Mouse (Mus musculus): Measurements from ENCODE around the gene Rinl. TPM values are rescaled to one million over a fixed set of nuclear protein-coding genes. Genes with fewer than 3 reads are reported as not detected.

Gene Rinl
- polyA plus RNA-seq, 1 experiment, result 1.1 TPM

DNA sequence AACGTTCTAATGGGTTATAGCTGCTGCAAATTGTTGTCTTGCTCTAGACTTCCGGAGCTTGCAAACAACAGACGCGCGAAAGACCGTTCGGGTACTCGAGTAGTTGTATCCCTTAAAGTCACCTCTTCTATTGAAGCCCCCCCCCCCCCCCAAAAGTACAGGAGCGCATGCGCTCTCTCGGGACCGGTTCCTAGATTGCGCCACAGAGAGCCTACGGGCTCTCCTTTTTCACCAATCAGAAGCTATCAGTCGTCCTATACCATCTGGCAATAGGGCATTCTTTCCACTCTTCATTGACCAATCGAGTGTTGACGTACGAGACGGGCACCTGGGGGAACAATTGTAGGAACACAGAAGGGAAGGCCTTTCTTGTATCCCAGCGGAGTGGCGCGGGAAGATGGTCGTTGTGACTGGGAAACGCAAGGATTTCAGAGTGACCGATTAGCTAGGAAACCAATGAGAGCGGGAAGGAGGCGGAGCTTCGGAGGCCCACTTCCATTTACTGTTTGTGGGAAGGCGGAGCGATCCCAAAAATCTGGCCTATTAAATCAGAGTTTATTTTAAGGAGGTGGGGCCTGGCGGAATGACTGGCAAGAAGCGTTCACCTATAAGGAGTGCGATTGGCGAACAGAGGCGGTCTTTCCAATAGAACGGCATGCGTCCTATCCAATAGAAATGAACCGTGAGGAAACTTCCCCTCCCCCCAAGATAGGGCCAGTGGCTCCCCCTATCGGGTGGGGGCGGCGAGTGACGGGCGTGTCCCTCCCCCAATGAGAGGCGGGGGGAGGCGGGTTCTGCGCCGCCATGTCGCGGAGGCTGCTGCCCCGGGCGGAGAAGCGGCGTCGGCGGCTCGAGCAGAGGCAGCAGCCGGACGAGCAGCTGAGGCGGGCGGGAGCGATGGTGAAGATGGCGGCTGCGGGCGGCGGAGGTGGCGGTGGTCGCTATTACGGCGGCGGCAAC, 21.6 kb downstream of the Rinl start:
- DNase-seq (ENCODE audit: low read depth), result peak; percentile 100
- peak; percentile 40; the same call in 1 of the 2 replicates for TF ChIP-seq CTCF (IDR thresholded peaks at IDR 0.05; ENCODE audit: borderline replicate concordance, extremely low read depth, insufficient read depth, insufficient read length)
- peak; percentile 97 for TF ChIP-seq POLR2A (IDR thresholded peaks at IDR 0.05; ENCODE audit: borderline replicate concordance, extremely low read depth, insufficient read depth, insufficient read length, poor library complexity, severe bottlenecking)

DNA sequence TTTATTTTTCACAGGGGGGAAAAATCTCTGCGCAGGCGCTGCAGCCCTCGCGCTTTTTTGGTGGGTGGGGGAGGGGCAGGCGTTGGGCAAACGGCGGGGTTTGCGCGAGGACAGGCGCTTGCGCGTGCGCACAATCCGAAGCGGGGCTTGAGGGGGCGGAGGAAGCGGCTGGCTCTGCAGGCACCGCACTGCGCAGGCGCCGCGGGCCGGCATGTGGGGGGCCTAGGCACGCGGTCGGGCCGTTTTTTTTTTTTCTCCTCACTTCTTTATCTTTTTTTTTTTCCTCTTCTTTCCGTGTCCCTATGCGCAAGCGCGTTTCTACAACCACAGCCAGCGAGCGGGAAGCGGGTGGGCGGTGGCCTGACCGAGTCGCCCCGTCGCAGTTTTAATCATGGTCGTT, 22.5 kb downstream of the Rinl start:
- peak; percentile 99 for DNase-seq (ENCODE audit: low read depth)
- no peak for TF ChIP-seq POLR2A (IDR thresholded peaks at IDR 0.05; ENCODE audit: borderline replicate concordance, extremely low read depth, insufficient read depth, insufficient read length, poor library complexity, severe bottlenecking)
- TF ChIP-seq CTCF (IDR thresholded peaks at IDR 0.05; ENCODE audit: borderline replicate concordance, extremely low read depth, insufficient read depth, insufficient read length), result no peak

DNA sequence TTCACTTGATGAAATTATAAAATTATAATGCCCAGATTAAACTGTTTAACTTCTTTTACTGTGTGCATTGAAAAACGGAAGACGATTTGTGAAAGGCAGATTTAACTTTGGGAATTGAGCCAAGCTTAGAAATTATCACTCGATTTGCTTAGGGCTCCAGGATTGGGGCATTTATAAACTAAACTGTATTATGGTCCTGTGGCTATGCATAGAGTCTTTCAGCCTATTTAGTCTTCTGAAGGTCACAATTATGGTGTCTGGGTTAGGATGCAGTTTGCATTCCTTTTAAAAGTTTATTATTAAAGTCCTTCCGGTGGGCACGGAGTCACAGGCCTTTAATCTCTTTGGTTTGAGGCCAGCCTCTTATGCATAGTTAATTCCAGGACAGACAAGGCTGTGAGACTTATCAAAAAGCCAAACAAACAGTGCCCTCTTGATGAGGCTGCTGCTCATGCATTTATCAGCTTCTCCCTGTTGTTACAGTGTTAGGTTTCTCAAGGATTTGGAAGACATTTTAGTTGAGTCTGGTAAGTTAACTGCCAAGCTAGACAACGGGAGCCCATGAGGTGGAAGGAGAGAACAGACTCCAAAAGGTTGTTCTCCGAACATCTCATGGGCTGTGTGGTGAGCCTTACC, 23.0 kb downstream of the Rinl start:
- TF ChIP-seq CTCF (IDR thresholded peaks at IDR 0.05; ENCODE audit: borderline replicate concordance, extremely low read depth, insufficient read depth, insufficient read length) (no peak), POLR2A (IDR thresholded peaks at IDR 0.05; ENCODE audit: borderline replicate concordance, extremely low read depth, insufficient read depth, insufficient read length, poor library complexity, severe bottlenecking) (no peak)
- DNase-seq (ENCODE audit: low read depth), result no peak

DNA sequence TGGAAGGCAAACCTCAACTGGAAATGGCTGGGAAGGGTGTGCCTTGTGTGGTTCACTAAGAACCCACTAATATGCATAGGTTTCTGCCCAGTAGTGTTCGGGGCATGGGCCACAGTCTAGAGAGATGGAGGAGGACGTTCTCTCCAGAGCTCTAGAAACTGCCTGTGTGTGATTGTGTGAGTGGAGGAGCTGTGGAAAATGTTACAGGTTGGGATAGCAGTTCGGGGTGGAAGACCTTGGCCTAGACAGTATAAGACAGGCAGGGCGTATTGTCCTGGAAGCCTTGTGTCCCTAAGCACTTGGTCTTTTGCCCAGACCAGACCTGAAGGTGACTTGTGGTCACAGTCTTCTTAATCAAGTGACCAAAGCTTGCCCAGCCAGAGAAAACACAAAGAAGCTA, 23.7 kb downstream of the Rinl start:
- TF ChIP-seq CTCF (IDR thresholded peaks at IDR 0.05; ENCODE audit: borderline replicate concordance, extremely low read depth, insufficient read depth, insufficient read length), result no peak
- no peak for TF ChIP-seq POLR2A (IDR thresholded peaks at IDR 0.05; ENCODE audit: borderline replicate concordance, extremely low read depth, insufficient read depth, insufficient read length, poor library complexity, severe bottlenecking)
- no peak for DNase-seq (ENCODE audit: low read depth)

DNA sequence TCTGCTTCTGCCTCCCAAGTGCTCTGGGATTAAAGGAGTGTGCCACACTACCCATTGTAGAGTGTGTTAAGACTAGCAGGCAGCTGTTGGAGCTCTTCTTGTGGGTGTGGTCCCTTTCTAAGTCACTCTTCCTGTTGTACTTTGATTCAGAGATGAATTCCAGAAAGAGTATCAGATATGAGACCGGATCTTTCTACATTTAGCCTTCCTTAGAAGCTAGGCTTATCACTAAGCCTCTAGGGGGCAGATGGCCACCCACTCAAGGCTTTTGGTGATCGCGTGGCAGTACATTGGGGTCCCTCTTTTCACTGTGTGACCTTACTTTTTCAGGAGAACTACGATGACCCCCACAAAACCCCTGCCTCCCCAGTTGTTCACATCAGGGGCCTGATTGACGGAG, 24.2 kb downstream of the Rinl start:
- no peak for DNase-seq (ENCODE audit: low read depth)
- TF ChIP-seq POLR2A (IDR thresholded peaks at IDR 0.05; ENCODE audit: borderline replicate concordance, extremely low read depth, insufficient read depth, insufficient read length, poor library complexity, severe bottlenecking) (no peak), CTCF (IDR thresholded peaks at IDR 0.05; ENCODE audit: borderline replicate concordance, extremely low read depth, insufficient read depth, insufficient read length) (no peak)

DNA sequence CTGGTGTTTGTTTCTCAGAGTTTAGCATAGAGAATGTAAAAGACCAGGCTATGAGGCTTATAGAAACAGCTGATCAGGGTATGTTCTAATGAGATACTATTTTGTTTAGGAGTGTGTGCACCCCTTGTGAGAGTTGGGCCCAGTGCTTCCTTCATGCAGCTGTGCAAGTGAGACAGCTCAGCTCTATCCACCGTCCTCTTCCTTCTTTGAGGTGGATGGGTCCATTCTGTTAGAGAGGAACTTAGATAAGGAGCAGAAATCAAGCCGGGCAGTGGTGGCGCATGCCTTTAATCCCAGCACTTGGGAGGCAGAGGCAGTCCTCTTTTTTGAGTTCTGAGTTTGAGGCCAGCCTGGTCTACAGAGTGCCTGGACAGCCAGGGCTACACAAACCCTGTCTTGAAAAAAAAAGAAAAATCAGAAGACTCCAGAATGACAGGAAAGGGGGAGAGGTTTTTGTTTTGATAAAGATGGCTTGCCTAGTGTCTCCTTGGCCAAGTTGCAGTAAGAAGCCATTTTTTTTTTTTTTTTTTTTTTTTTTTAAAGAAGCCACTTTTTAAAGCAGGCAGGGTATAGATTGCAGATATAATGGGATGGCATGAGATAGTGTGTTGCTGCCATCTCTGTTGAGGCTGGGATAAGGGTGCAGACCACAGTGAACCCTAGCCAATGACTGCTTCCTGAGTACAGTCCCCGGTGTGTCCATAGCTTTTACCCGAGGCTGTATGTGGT, 25.7 kb downstream of the Rinl start:
- no peak for DNase-seq (ENCODE audit: low read depth)
- TF ChIP-seq CTCF (IDR thresholded peaks at IDR 0.05; ENCODE audit: borderline replicate concordance, extremely low read depth, insufficient read depth, insufficient read length) (no peak), POLR2A (IDR thresholded peaks at IDR 0.05; ENCODE audit: borderline replicate concordance, extremely low read depth, insufficient read depth, insufficient read length, poor library complexity, severe bottlenecking) (no peak)

DNA sequence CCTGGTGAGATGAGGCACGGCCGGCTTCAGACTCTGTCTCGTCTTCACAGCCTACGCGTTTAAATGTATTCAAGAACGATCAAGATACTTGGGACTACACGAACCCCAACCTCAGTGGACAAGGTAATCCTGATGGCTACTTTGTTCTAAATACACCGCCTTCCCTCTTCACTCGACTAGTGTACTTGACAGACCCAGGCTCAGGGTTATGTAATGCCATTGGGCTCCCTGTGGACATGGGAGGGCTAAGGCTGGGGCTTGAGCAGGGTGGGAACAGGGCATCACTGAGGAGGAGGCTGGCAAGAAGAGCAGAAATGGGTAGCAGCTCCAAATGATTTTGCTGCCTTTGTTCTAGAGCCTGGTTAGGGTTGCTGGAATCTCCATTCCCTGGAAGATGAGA, 26.5 kb downstream of the Rinl start:
- DNase-seq (ENCODE audit: low read depth), result no peak
- TF ChIP-seq CTCF (IDR thresholded peaks at IDR 0.05; ENCODE audit: borderline replicate concordance, extremely low read depth, insufficient read depth, insufficient read length) (no peak), POLR2A (IDR thresholded peaks at IDR 0.05; ENCODE audit: borderline replicate concordance, extremely low read depth, insufficient read depth, insufficient read length, poor library complexity, severe bottlenecking) (no peak)

DNA sequence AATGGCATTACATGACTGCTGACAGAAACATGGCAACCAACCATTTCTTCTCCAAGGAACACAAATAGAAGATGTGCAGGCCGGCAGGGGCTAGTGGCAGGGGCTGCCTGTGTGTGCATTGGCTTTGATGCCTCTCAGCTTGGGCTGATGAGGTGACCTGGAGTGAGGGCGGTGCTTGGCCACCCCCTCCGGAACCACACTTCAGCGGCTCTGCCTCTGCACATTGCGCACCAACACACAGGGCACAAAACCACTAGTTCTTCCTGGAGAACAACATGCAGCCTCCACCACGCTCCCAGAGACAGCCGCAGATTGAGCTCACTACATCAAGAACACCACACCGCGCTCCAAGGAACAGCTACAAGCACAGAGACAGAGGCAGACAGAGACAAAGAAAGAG, 27.4 kb downstream of the Rinl start:
- no peak for DNase-seq (ENCODE audit: low read depth)
- no peak for TF ChIP-seq CTCF (IDR thresholded peaks at IDR 0.05; ENCODE audit: borderline replicate concordance, extremely low read depth, insufficient read depth, insufficient read length)
- TF ChIP-seq POLR2A (IDR thresholded peaks at IDR 0.05; ENCODE audit: borderline replicate concordance, extremely low read depth, insufficient read depth, insufficient read length, poor library complexity, severe bottlenecking), result no peak

DNA sequence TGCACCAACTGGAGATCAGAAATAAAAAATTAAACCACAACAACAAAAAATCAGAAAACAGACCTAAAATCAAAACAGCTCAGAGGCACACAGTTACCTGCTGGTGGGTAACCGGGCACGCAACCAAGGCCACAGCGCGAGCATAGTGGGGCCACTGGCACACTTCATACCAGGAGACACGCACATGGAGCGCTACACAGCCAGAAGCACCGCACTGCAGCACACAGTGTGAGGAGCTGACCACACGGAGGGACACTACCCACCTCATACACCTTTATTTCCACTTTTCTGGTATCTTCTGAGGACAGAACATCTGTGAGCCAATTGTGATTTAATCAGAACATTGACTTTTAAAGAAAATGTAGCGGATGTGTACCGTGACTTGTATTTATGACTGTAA, 28.2 kb downstream of the Rinl start:
- no peak for TF ChIP-seq CTCF (IDR thresholded peaks at IDR 0.05; ENCODE audit: borderline replicate concordance, extremely low read depth, insufficient read depth, insufficient read length)
- TF ChIP-seq POLR2A (IDR thresholded peaks at IDR 0.05; ENCODE audit: borderline replicate concordance, extremely low read depth, insufficient read depth, insufficient read length, poor library complexity, severe bottlenecking), result no peak
- no peak for DNase-seq (ENCODE audit: low read depth)

DNA sequence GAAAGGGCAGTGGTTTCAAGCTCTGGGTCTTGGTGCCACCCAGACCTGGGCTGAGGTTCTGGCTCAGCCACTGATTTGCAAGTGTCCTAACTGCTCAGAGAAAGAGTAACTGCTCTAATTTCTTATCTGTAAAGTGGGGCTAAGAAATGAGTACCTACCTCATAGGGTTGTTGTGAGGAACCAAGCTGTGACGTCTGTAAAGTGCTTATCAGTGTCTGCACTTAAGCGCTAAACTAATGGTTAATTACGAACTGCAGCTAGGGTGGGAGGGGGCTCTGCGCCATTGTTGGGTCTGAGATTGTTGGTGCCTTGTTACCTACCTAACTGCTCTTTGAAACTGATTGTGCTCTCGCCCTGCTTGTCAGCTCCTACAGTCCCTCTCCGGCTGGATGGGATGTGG, 28.8 kb downstream of the Rinl start:
- DNase-seq (ENCODE audit: low read depth), result no peak
- no peak for TF ChIP-seq POLR2A (IDR thresholded peaks at IDR 0.05; ENCODE audit: borderline replicate concordance, extremely low read depth, insufficient read depth, insufficient read length, poor library complexity, severe bottlenecking)
- no peak for TF ChIP-seq CTCF (IDR thresholded peaks at IDR 0.05; ENCODE audit: borderline replicate concordance, extremely low read depth, insufficient read depth, insufficient read length)

DNA sequence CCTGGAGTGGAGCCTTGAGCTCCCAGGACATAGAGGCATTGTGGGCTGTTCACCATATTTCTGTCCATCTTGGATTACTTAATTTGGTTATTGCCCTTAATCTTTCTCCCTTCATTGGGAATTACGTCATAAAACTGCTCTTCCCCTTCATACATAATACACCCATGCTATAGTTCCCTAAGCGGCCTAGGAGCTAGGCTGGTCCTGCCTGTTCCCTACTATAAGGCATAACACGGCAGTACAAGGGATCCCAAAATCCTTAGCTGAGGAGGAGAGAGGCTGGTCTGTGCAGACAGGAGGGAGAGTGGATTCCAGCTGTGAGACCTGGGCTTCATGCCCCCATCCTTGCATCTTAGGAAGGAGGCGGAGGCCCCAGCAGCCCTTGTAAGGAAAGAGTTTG, 29.2 kb downstream of the Rinl start:
- TF ChIP-seq CTCF (IDR thresholded peaks at IDR 0.05; ENCODE audit: borderline replicate concordance, extremely low read depth, insufficient read depth, insufficient read length) (no peak), POLR2A (IDR thresholded peaks at IDR 0.05; ENCODE audit: borderline replicate concordance, extremely low read depth, insufficient read depth, insufficient read length, poor library complexity, severe bottlenecking) (no peak)
- no peak for DNase-seq (ENCODE audit: low read depth)
